10 mouse cellular contexts compared by ENCODE assay signal in genomic region chr10:95031371-95031770, GRCm38 (mm10).
"Had no signal": no experiment of that assay in that cellular context is flagged by ENCODE, and none has a peak within 500 bp of the region (broad histone marks: within the 10 kb centered on the region; RNA-seq: fewer than 3 reads in every experiment).

No protein-coding gene starts in this region.

- DNase-seq: forebrain, postnatal 0 days; gastrocnemius, postnatal 14 days; gastrocnemius, postnatal 36 days; heart, adult 11 months; heart, adult 2 months; heart, postnatal 14 days; heart, postnatal 36 days; layer of hippocampus, adult 9-11 months; layer of hippocampus, postnatal 36 days; left cerebral cortex, postnatal 4 days had no signal
